Mouse (Mus musculus) G1E-ER4 (cell line): ENCODE data around the gene Gsk3a. TPM values are rescaled to one million over a fixed set of nuclear protein-coding genes. Genes with fewer than 3 reads are reported as not detected.

Experiments used
- GATA1 ChIP-seq: IDR thresholded peaks from one replicate; pipeline ENCODE4 v1.8.0; 2012; ENCODE audit warnings: low read length, inconsistent platforms
- polyA plus RNA-seq: library from polyadenylated mRNA; stranded (reverse); fragments of >175 nt; gene quantifications from 2 replicates; pipeline ENCODE4 v1.2.3, GENCODE M21; 2012

Gene Gsk3a
- polyA plus RNA-seq, 1 experiment: 188 TPM

DNA sequence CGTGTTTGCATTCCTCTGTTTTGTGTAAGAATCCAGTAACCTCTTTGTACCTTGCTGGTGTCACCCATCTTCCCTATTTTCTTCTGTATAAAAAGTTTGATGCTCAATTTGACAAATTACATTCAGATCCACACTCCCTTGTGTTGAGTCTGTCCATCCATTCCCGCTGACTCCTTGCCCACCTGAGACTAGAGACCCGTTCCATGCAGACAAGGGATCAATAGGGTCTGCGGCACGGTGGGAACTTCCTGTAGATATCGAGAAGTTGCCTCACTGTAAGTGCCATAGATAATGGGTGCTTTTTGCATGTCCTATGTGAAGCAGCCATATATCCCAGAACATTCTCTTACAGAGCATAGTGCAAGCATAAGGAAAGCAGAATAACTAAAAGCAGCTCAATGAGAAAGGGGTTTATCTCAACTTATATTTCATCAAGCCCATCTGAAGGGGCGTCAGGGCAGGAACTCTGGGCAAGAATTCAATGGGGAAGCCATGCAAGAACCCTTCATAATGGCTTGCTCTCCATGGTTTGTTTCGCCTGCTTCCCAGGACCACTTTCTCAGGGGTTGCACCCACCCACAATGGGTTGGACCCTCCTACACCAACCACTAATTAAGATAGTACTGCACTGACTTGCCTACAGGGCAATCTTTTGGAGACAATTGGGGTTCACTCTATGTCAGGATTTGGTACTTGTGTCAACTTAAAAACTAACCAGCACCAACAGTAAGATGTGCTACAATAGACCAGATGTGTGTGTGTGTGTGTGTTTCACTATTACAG, 28.7 kb upstream of the Gsk3a start:
- TF ChIP-seq GATA1: no peak

DNA sequence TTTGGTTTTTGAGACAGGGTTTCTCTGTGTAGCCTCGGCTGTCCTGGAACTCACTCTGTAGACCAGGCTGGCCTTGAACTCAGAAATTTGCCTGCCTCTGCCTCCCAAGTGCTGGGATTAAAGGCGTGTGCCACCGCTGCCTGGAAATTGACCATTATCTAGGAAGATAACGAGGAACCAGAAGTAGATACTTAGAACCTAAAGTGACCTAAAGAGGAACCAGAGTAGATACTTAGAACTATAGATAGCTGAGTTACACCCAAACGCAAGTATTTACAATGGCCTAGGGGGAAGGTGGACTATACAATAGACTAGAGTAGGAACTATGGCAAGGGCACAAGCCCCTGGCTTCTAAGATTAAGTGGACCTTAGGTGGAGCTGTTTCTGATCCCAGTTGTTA, 28.1 kb upstream of the Gsk3a start:
- peak; percentile 22 for TF ChIP-seq GATA1

DNA sequence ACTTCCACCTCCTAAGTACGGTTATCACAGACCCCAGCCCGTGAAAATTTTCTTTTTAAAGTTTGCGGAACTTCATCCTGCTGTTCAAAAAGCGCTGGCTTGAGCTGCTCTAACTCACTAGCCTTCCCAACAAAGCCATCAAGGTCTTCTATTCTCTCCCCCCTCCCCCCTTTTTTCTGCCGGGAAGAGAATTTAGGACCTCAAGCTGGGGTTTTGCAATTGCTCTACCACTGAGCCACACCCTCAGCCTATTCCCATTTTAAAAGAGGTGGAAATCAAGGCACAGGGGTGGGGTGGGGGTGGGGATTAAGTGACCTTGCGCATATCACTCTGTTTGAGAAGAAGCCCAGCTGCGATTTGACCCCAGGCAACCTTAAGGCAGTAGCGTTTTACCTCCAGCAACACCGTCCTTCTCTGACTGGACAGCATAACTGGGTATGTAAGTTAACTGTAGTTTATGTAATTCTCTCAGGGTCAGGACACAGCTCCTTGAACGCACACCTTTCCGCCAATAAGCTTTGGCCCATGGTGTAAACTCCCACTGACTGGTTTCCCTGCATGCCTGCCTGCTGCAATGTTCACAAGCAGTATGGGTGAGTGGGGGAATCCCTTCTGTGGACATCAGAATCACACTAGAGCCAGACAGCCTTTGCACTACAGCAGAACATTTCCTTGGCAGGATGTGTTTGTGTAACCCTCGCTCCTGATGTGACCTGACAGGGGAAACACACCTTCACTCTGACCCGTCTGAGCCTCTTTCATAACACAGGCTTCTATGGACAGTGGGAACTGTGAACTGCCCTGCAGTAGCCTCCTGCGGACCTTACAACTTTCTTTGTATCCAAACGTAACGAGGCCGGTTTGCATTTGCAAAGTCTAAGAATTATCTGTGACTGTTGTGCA, 26.6 kb upstream of the Gsk3a start:
- TF ChIP-seq GATA1: no peak

DNA sequence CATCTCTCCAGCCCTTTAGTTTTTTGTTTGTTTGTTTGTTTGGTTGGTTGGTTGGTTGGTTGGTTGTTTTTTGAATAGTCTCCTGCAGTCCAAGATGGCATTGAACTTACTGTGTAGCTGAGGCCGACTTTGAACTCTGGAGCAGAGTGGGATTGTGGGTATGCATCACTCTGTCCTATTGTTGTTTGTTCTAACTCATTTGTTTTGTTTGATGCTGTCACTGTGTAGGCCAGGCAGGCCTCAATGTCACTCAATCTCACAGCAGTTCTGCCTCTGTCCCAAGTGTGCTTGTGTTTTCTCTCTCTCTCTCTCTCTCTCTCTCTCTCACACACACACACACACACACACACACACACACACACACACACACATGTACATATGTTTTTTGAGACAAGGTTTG, 24.2 kb upstream of the Gsk3a start:
- no peak for TF ChIP-seq GATA1

DNA sequence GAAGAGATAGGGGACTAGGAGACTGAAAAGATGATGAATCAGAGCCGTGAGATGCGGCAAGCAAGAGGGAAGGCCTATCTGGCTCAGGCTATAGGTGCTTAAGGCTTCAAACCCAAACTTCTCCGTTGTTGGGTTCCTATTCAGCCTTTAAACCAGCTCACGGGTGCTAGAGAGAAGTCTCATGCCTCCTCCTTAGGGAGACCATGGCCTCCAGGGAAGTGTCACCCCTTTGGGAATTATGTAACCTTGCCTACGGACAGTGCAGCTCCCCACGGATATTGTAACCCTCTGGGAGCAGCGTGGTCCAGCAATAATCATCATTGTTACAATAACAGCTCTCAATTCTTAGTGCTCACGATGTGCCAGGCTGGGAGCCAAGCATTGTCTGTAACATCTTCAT, 14.2 kb upstream of the Gsk3a start:
- TF ChIP-seq GATA1: no peak

DNA sequence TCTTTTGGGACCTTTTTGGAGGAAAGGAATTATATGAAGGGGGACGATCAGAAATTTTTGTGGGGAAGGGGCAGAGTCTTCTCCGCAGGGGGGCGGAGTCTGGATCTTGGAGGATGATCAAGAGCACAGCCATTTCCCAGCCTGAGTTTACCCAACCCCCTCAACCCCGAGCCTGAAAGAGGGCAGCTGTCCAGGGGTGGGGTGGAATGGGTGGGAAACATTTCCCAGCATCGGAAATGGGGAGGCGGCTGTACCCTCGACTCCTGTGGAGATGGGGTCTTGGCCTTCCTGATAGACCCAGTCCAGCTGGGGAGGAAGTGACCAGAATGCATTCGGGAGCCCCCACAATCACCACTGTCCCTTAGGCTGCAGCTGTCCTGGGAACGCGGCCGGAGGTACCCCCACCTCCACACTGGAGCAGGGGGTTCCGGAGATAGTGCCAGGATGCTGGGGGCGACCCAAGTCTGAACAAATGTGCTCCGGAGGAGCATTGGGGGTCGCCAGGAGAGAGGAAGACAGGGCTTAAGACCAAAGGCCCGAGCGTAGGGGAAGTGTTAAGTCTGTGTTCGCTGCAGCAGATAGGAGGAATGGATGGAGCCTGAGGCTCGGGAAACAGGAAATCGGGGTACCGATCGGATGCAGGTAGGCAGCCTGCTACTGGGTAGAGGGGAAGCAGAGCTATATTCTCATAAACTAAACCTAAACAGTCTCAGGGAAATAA, 13.6 kb upstream of the Gsk3a start:
- TF ChIP-seq GATA1: no peak

DNA sequence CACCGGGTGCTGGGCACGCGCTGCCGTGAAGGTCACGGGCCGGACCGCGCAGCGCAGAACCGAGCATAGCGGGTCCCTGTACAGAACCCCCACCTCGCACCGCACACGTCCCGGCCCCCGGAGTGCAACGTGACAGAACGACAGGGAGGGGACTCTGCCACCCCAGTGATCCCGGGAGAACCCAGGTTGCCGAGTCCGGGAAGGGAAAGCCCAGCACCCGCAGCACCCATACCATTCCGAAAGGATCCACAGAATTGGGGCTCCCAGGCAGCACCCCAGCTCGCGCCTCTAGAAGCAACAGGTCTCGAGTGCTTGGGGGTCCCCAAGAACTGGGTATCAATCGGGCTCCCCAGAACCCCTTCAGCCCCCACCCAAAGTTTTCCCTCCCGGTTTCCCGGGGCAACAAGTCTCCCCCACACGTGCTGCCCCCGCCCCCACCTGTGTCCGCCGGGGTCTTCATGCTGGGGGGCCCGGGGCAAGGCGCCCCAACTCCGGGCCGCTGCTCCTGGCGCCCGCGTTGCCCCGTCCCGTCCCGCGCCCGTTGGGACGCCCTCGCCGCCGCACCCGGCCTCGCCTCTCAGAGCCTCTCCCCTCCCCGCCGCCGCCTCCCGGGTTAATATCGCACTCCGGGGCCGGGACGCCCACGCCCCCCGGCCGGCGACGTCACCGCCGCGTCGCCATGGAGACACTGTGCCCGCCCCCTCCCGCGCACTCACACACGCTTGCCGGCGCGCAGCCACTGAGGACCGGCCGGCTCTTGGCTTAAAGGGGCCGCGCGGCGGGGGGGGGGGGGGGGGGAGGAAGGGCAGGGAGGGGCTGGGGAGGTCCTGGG, 12.7 kb upstream of the Gsk3a start, which contains the start of gene Erf:
Gene Erf, minus strand, starts transcription at position 621 of the 832 bp plus-strand sequence.
- TF ChIP-seq GATA1: no peak

DNA sequence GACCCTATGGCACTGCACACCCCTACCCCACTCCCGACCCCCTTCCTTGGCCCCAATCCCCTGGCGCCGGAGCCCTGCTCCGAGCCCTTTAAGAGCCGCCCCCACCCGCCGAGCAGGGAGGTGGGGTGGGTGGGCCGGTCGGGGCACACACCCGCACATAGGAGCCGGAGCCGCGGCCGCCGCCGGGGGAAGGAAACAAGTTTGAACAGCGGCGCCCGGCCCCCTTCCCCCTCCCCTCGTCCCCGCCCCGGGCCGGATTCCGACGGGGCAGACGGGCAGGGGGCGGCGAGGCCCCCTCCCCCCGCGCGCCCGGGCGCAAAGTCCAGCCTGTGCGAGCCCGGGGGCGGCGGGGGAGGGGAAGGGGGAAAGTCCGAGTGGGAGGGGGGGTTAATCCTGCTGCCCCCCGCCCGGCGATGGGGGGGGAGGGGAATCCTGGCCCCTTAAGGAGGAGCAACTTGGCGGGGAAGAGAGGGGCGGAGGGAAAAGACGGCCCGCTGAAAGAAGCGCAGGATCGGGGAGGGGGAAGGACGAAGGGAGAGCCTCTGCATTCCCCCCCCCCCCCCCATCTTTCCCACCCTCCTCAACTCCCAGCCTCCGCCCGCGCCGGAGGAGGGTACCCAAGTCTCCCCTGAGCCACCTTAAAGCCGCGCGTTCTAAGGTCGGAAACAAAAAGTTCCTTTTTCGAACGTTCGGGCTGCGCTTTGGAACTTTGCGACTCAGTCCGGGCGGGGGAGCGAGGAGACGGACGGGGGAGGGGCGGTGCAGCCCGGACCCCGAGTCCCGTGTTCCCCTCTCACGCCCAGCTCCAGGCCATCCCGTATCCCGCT, 11.9 kb upstream of the Gsk3a start:
- no peak for TF ChIP-seq GATA1

DNA sequence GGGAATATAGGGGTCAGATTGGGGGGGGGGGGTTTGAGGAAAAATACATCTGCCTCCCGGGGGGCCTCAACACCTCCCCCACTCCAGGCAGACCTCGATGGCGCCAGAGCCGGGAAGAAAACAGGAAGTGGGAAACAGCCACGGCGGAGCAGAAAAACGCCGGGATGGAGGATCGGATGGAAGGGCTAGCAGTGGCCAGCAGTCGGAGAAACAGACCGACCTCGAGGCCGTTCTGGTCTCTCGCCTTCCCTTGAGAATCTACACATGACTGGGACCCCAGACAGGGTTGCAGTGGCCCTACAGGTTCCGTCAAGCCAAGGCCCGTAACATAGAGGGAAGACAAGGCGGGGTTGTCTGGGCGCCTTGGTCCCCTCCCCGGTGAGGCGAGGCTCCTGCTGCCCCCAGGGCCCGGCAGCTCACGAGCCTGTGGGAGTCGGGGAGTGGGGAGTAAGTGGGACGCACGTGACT, 11.2 kb upstream of the Gsk3a start:
- TF ChIP-seq GATA1: no peak

DNA sequence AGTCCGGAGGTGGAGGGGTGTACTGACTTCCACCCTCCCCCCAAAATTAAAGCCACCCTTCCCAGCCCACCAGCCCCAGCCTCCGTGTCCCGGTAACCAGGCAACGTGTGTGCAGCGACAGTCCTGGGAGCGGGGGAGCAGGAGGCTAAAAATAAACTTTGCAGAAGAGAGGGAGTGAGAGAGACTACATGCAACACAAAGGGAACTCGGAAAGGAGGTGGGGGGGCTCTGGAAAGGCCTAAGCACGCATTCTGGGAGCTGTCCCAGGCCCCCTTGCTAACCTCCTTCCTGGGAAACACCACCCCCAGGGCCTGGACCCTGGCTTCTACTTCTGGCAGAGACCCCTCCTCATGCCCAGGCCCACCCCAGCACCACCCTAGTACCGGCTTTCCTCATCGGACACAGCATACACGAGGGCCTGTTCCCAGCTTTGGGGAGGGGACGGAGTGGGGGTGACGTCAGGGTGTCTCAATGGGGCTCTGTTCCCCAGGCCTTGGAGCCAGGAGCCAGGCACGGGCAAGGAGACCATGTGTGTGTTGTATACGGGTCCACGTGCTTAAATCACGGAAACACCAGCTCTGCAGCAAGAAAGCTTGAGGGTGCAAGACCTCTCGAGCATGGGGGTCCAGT, 10.5 kb upstream of the Gsk3a start:
- no peak for TF ChIP-seq GATA1

DNA sequence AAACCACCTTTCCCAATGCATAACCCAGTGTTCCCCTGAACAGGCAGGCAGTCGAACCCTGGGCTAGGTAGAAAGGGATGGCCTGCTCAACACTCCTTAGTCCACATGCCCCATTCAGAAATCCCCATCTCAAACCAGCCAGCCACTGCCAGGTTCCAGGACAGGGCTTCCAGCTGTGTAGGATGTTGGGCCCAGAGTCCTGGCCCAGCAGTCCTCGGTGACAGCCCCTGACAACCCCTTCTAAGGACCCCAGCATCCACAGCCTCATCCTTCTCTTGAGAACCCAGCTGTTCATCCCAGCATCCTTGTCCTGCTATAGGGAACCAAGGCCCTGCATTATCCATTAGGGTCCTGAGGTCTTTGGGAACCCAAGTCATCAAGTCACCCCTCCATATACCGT, 9.8 kb upstream of the Gsk3a start:
- TF ChIP-seq GATA1: no peak

DNA sequence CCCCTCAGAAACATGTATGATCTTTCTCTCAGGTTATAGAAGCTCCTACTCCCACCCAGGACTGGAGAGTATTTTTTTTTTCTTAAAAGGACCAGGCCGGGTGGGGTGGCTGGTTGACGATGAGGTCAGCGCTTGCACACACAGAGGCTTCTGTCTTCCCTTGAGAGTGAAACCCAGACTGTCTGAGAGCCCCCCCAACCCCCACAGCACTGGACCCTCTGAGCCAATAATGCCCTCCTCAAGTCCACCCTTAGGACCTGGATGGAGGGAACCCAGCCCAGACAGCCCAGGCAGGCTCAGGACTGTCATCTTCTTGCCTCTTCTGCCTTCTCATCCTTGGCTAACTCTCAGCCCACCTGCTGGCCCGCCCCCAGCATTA, 9.1 kb upstream of the Gsk3a start:
- TF ChIP-seq GATA1: no peak

DNA sequence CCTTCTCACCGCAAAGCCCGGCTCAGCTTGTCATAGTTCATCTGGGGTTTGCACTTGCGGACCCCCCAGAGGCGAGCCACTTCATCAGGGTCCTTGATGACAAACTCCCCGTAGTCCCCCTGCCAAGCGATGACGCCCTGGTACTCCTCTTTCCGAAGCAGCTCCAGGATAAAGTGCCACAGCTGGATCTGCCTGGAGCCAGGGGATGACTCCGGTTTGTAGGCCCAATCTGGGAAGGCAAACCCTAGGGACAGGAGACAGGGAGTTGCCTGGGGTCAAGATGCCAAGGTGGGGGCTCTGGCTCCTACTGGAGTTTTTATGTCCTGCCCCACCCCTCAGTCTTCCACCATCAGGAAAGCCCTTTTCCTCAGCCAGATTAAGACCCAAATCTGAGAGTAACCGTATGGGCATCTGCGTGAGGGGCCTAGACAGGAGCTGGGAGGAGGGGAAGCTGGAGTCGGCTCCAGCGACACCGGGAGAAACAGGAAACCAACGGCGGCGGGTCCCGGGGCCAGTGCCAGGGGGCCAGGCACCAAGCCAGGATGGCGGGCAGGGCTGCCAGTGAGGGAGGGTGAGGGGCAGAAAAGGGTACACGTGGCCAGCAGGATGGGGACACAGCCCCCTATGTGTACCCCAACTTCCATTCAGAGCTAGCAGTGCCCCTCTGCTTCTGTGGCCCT, 8.6 kb upstream of the Gsk3a start:
- no peak for TF ChIP-seq GATA1
